Comparison of ENCODE assay signal across 8 mouse cellular contexts in the genomic region with DNA sequence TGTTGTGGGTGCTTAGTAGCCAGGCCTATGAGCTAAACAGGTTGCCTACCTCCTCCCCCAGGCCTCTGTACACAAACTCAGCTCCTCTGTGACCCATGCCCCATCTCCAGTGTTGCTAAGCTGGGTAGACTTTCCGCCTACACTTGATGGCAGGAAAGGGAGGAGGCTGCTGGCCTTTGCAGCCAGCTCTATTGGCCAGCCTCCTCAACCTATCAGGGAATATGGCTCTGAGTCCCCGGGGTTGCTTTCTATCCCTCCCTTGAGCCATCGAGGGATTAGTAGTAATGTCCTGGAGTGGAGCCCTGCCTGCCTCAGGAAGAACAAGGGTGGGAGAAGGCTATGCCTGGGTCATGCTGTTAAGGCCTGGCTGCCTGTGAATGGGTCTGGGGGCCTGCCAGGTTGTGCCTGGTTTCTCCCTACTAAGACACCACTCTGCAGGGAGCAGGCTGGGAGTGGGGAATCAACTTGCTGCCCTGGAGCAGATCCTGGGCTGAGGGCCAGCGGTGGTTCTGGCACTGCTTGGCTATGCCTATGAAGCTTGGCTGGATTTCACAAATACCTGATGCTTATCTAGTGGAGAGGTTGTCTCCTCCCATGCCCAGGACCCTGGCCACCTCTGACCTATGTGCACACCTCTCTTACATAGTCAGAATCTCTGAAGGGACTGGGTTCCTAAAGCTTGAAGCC. TPM values are rescaled to one million over a fixed set of nuclear protein-coding genes. Genes with fewer than 3 reads are reported as not detected.
A peak's percentile ranks its signal among the peaks of the same experiment; 100 is the strongest.
DNase-seq lines count a peak whose midpoint lies in the region; ATAC-seq and TF ChIP-seq lines count a peak whose summit lies in the region.

No protein-coding gene starts in this region.

- H3K4me1 ChIP-seq in forebrain, embryonic 14.5 days (ENCODE audit: control insufficient read depth, insufficient read depth, low read length): no peaks in the 10 kb centered on the region
- peaks cover 25% of the 10 kb centered on the region for H3K4me1 ChIP-seq in forebrain, embryonic 12.5 days
- peaks cover 66% of the 10 kb centered on the region for H3K4me1 ChIP-seq in heart, embryonic 16.5 days (ENCODE audit: control insufficient read depth, insufficient read depth, low read length)
- peaks cover 0 to 32% of the 10 kb centered on the region in 2 experiments; a peak in 2 of 4 replicates for H3K4me1 ChIP-seq in liver, embryonic 14.5 days (replicated peaks; ENCODE audit: control insufficient read depth in 2 of 2, insufficient read depth in 2 of 2, low read length in 1 of 2)

- H3K4me3 ChIP-seq in forebrain, embryonic 14.5 days (ENCODE audit: low read depth, low read length): no peak overlapping the region
- no peak overlapping the region for H3K4me3 ChIP-seq in forebrain, embryonic 12.5 days (replicated peaks)
- no peak overlapping the region for H3K4me3 ChIP-seq in heart, embryonic 16.5 days (ENCODE audit: low read length)
- no peak overlapping the region for H3K4me3 ChIP-seq in liver, embryonic 14.5 days (ENCODE audit: insufficient read depth in 1 of 2, low read depth in 2 of 2, low read length in 2 of 2)

- H3K9me3 ChIP-seq in forebrain, embryonic 14.5 days (replicated peaks; ENCODE audit: control insufficient read depth, low read length): no peaks in the 10 kb centered on the region
- H3K9me3 ChIP-seq in forebrain, embryonic 12.5 days: no peaks in the 10 kb centered on the region
- H3K9me3 ChIP-seq in heart, embryonic 16.5 days (replicated peaks; ENCODE audit: control insufficient read depth, low read length): no peaks in the 10 kb centered on the region
- H3K9me3 ChIP-seq in liver, embryonic 14.5 days (ENCODE audit: control insufficient read depth, low read length): no peaks in the 10 kb centered on the region

- DNase-seq in forebrain, embryonic 14.5 days (ENCODE audit: low spot score): peak; percentile 41
- peak; percentile 60 for DNase-seq in testis, postnatal 10 days (ENCODE audit: low spot score)
- DNase-seq in testis, postnatal 14 days (ENCODE audit: low spot score): no peak
- DNase-seq in liver, embryonic 14.5 days (ENCODE audit: low read depth in 3 of 3, low spot score in 3 of 3): no peak
- no peak for DNase-seq in spleen, postnatal 14 days (ENCODE audit: low spot score in 2 of 2)
- DNase-seq in layer of hippocampus, adult 11-12 months (ENCODE audit: low spot score): no peak

- WGBS in forebrain, embryonic 14.5 days: 37% methylated on average over 4 of the region's 4 CpGs
- 39% methylated on average over 4 of the region's 4 CpGs for WGBS in forebrain, embryonic 12.5 days
- WGBS in heart, embryonic 16.5 days: 38% methylated on average over 4 of the region's 4 CpGs
- WGBS in liver, embryonic 14.5 days (ENCODE audit: insufficient replicate concordance): 56% methylated on average over 4 of the region's 4 CpGs

- no peak overlapping the region for H3K9ac ChIP-seq in forebrain, embryonic 14.5 days (ENCODE audit: low read length)
- no peak overlapping the region for H3K9ac ChIP-seq in forebrain, embryonic 12.5 days
- H3K9ac ChIP-seq in heart, embryonic 16.5 days (ENCODE audit: low read length): peak overlapping the region; percentile 51
- no peak overlapping the region for H3K9ac ChIP-seq in liver, embryonic 14.5 days (replicated peaks)

- no peaks in the 10 kb centered on the region for H3K36me3 ChIP-seq in forebrain, embryonic 14.5 days (ENCODE audit: control insufficient read depth, insufficient read depth, low read length)
- peaks cover 7% of the 10 kb centered on the region for H3K36me3 ChIP-seq in forebrain, embryonic 12.5 days (replicated peaks)
- H3K36me3 ChIP-seq in heart, embryonic 16.5 days (ENCODE audit: control insufficient read depth, insufficient read depth): no peaks in the 10 kb centered on the region
- no peaks in the 10 kb centered on the region for H3K36me3 ChIP-seq in liver, embryonic 14.5 days (replicated peaks; ENCODE audit: control insufficient read depth, insufficient read depth, low read depth)

- no peaks in the 10 kb centered on the region for H3K27me3 ChIP-seq in forebrain, embryonic 14.5 days (replicated peaks; ENCODE audit: control insufficient read depth, insufficient read depth, low read length)
- H3K27me3 ChIP-seq in forebrain, embryonic 12.5 days: no peaks in the 10 kb centered on the region
- H3K27me3 ChIP-seq in heart, embryonic 16.5 days (ENCODE audit: control insufficient read depth, insufficient read depth, low read length): no peaks in the 10 kb centered on the region
- no peaks in the 10 kb centered on the region for H3K27me3 ChIP-seq in liver, embryonic 14.5 days (ENCODE audit: control insufficient read depth, insufficient read depth, low read length)

- no peak for TF ChIP-seq CTCF in liver, embryonic 14.5 days (IDR thresholded peaks at IDR 0.05; ENCODE audit: low read depth)

- no peak overlapping the region for H3K4me2 ChIP-seq in forebrain, embryonic 14.5 days (ENCODE audit: low read length)
- H3K4me2 ChIP-seq in forebrain, embryonic 12.5 days: no peak overlapping the region
- peak overlapping the region; percentile 31 for H3K4me2 ChIP-seq in heart, embryonic 16.5 days (ENCODE audit: low read depth, low read length)
- H3K4me2 ChIP-seq in liver, embryonic 14.5 days (ENCODE audit: low read depth): no peak overlapping the region

- no peak; the same call in 1 of the 2 replicates for ATAC-seq in forebrain, embryonic 14.5 days
- no peak for ATAC-seq in forebrain, embryonic 12.5 days (ENCODE audit: low FRiP score)
- ATAC-seq in heart, embryonic 16.5 days (replicated peaks; ENCODE audit: extremely low read depth, insufficient read depth, low FRiP score): peak; percentile 47; the same call in 1 of the 2 replicates
- peak; percentile 32; the same call in 1 of the 2 replicates for ATAC-seq in liver, embryonic 14.5 days (ENCODE audit: insufficient read depth)

- TF ChIP-seq EP300 in liver, embryonic 14.5 days (IDR thresholded peaks at IDR 0.05; ENCODE audit: low read depth): no peak

- no peak overlapping the region; the same call in 1 of the 2 replicates for H3K27ac ChIP-seq in forebrain, embryonic 14.5 days (ENCODE audit: low read depth, low read length)
- no peak overlapping the region for H3K27ac ChIP-seq in forebrain, embryonic 12.5 days
- H3K27ac ChIP-seq in heart, embryonic 16.5 days (ENCODE audit: low read length): peak overlapping the region; percentile 82
- H3K27ac ChIP-seq in liver, embryonic 14.5 days: no peak overlapping the region

RNA-seq across cellular contexts. Expression of a gene that starts 40.8 kb away (rescaled TPM):
- 14.5 and 16.6 TPM in 2 replicates for polyA plus RNA-seq in forebrain, embryonic 14.5 days (2014; fragmentation: Nextera tagmentation; extraction: Ambion mirVana)
- 40.6 and 48.9 TPM in 2 replicates for polyA plus RNA-seq in forebrain, embryonic 12.5 days (2016; fragmentation: Nextera tagmentation; extraction: Ambion mirVana)
- 42.1 and 46.9 TPM in 2 replicates for polyA plus RNA-seq in heart, embryonic 16.5 days (2015; fragmentation: Nextera tagmentation; extraction: Ambion mirVana)
- 9.2 and 9.9 TPM in 2 replicates for polyA plus RNA-seq in liver, embryonic 14.5 days (2012; rRNA removed)
- 7.8 and 9.8 TPM in 2 replicates for polyA plus RNA-seq in liver, embryonic 14.5 days (2014; fragmentation: Nextera tagmentation; extraction: Ambion mirVana)

Comparison
In these comparisons a context has a peak if more than half of its experiments do, and no peak if none do; other contexts are left out.
1. DNase-seq: peak in forebrain, embryonic 14.5 days (single experiment) and testis, postnatal 10 days (single experiment); none in testis, postnatal 14 days (single experiment), liver, embryonic 14.5 days (0 of 3), spleen, postnatal 14 days (0 of 2) and layer of hippocampus, adult 11-12 months (single experiment).
2. ATAC-seq: peak in heart, embryonic 16.5 days (single experiment) and liver, embryonic 14.5 days (single experiment); none in forebrain, embryonic 14.5 days (single experiment) and forebrain, embryonic 12.5 days (single experiment).